Mouse (Mus musculus): ENCODE results near the gene Tpd52l2. TPM values are rescaled to one million over a fixed set of nuclear protein-coding genes. Genes with fewer than 3 reads are reported as not detected.

Gene Tpd52l2
- polyA plus RNA-seq, 1 experiment from 2014 or later, result 117 TPM

GRCm38 (mm10) chr2:181522811-181523210 is 25.9 kb downstream of the Tpd52l2 start:
- Histone ChIP-seq H3K27ac (no peak overlapping the region), H3K27me3 (replicated peaks) (no peaks in the 10 kb centered on the region), H3K4me2 (no peak overlapping the region), H3K4me3 (no peak overlapping the region), H3K9ac (no peak overlapping the region), H3K36me3 (replicated peaks) (no peaks in the 10 kb centered on the region), H3K4me1 (peaks cover 42% of the 10 kb centered on the region), H3K9me3 (no peaks in the 10 kb centered on the region)
- WGBS, result 76% methylated on average over 5 of the region's 5 CpGs
- ATAC-seq (replicated peaks), result no peak

- peaks cover 33% of the 10 kb centered on the region for H3K4me1 ChIP-seq
Observed at GRCm38 (mm10) chr2:181525526-181525925, 28.6 kb downstream of the Tpd52l2 start.

GRCm38 (mm10) chr2:181529076-181529475 is 32.1 kb downstream of the Tpd52l2 start:
- Histone ChIP-seq H3K9me3 (no peaks in the 10 kb centered on the region), H3K27me3 (replicated peaks) (no peaks in the 10 kb centered on the region), H3K4me3 (no peak overlapping the region), H3K9ac (no peak overlapping the region), H3K36me3 (replicated peaks) (0 out of 2 replicates have a peak, but pooled peaks cover 7% of the 10 kb centered on the region), H3K27ac (no peak overlapping the region), H3K4me2 (no peak overlapping the region), H3K4me1 (peaks cover 7% of the 10 kb centered on the region)
- ATAC-seq (replicated peaks), result no peak
- 96% methylated on average over 1 of the region's 1 CpGs for WGBS

More at GRCm38 (mm10) chr2:181525526-181525925, 28.6 kb downstream of the Tpd52l2 start:
- Histone ChIP-seq H3K9ac (no peak overlapping the region), H3K4me3 (no peak overlapping the region), H3K27ac (no peak overlapping the region), H3K4me2 (no peak overlapping the region), H3K36me3 (replicated peaks) (0 out of 2 replicates have a peak, but pooled peaks cover under 1% of the 10 kb centered on the region), H3K27me3 (replicated peaks) (no peaks in the 10 kb centered on the region), H3K9me3 (no peaks in the 10 kb centered on the region)
- WGBS, result 93% methylated on average over 5 of the region's 5 CpGs
- ATAC-seq (replicated peaks), result no peak

GRCm38 (mm10) chr2:181532589-181532988 is 35.6 kb downstream of the Tpd52l2 start:
- Histone ChIP-seq H3K4me3 (no peak overlapping the region), H3K9ac (no peak overlapping the region), H3K27me3 (replicated peaks) (no peaks in the 10 kb centered on the region), H3K9me3 (no peaks in the 10 kb centered on the region), H3K4me1 (peaks cover 2% of the 10 kb centered on the region; the same call in 1 of the 2 replicates), H3K4me2 (no peak overlapping the region), H3K36me3 (replicated peaks) (0 out of 2 replicates have a peak, but pooled peaks cover 7% of the 10 kb centered on the region), H3K27ac (no peak overlapping the region)
- ATAC-seq (replicated peaks), result no peak
- 97% methylated on average over 3 of the region's 3 CpGs for WGBS

- Histone ChIP-seq H3K4me2 (no peak overlapping the region), H3K9ac (no peak overlapping the region), H3K27ac (no peak overlapping the region), H3K36me3 (replicated peaks) (0 out of 2 replicates have a peak, but pooled peaks cover 3% of the 10 kb centered on the region), H3K27me3 (replicated peaks) (no peaks in the 10 kb centered on the region), H3K4me3 (no peak overlapping the region), H3K4me1 (peaks cover 6% of the 10 kb centered on the region; the same call in 1 of the 2 replicates), H3K9me3 (no peaks in the 10 kb centered on the region)
- WGBS, result 96% methylated on average over 2 of the region's 2 CpGs
- no peak for ATAC-seq (replicated peaks)
Observed at GRCm38 (mm10) chr2:181536410-181536809, 39.5 kb downstream of the Tpd52l2 start.

- no peak overlapping the region for H3K4me2 ChIP-seq
- no peak overlapping the region for H3K4me3 ChIP-seq
- 0 out of 2 replicates have a peak, but pooled peaks have one; percentile 20 for ATAC-seq (replicated peaks)
- H3K36me3 ChIP-seq (replicated peaks), result no peaks in the 10 kb centered on the region
- H3K4me1 ChIP-seq, result peaks cover 6% of the 10 kb centered on the region; the same call in 1 of the 2 replicates
- 81% methylated on average over 2 of the region's 2 CpGs for WGBS
- H3K9me3 ChIP-seq, result no peaks in the 10 kb centered on the region
- peak overlapping the region; percentile 45 for H3K27ac ChIP-seq
- no peaks in the 10 kb centered on the region for H3K27me3 ChIP-seq (replicated peaks)
- H3K9ac ChIP-seq, result no peak overlapping the region
Observed at GRCm38 (mm10) chr2:181537444-181538047, 40.6 kb downstream of the Tpd52l2 start.

GRCm38 (mm10) chr2:181541761-181542380 is 44.9 kb downstream of the Tpd52l2 start:
- Histone ChIP-seq H3K4me3 (no peak overlapping the region), H3K9me3 (no peaks in the 10 kb centered on the region), H3K36me3 (replicated peaks) (no peaks in the 10 kb centered on the region; the same call in 1 of the 2 replicates), H3K27me3 (replicated peaks) (no peaks in the 10 kb centered on the region), H3K4me1 (peaks cover 6% of the 10 kb centered on the region; the same call in 1 of the 2 replicates), H3K27ac (no peak overlapping the region), H3K4me2 (no peak overlapping the region), H3K9ac (no peak overlapping the region)
- no peak for ATAC-seq (replicated peaks)
- WGBS, result 91% methylated on average over 6 of the region's 6 CpGs

GRCm38 (mm10) chr2:181546142-181546541 is 49.2 kb downstream of the Tpd52l2 start:
- peaks cover 27% of the 10 kb centered on the region for H3K36me3 ChIP-seq (replicated peaks)
- no peaks in the 10 kb centered on the region for H3K9me3 ChIP-seq
- no peak overlapping the region for H3K9ac ChIP-seq
- 96% methylated on average over 7 of the region's 7 CpGs for WGBS
- no peak overlapping the region for H3K27ac ChIP-seq
- H3K4me3 ChIP-seq, result no peak overlapping the region
- H3K4me2 ChIP-seq, result no peak overlapping the region
- H3K4me1 ChIP-seq, result no peaks in the 10 kb centered on the region
- no peaks in the 10 kb centered on the region for H3K27me3 ChIP-seq (replicated peaks)
- ATAC-seq (replicated peaks), result no peak

GRCm38 (mm10) chr2:181548227-181548626 is 51.3 kb downstream of the Tpd52l2 start:
- no peak overlapping the region for H3K9ac ChIP-seq
- peaks cover 35% of the 10 kb centered on the region for H3K36me3 ChIP-seq (replicated peaks)
- no peaks in the 10 kb centered on the region for H3K9me3 ChIP-seq
- 80% methylated on average over 1 of the region's 1 CpGs for WGBS
- H3K27me3 ChIP-seq (replicated peaks), result no peaks in the 10 kb centered on the region
- H3K4me1 ChIP-seq, result no peaks in the 10 kb centered on the region
- ATAC-seq (replicated peaks), result no peak
- H3K27ac ChIP-seq, result no peak overlapping the region
- H3K4me3 ChIP-seq, result no peak overlapping the region
- H3K4me2 ChIP-seq, result no peak overlapping the region

GRCm38 (mm10) chr2:181548682-181549081 is 51.7 kb downstream of the Tpd52l2 start:
- Histone ChIP-seq H3K9me3 (no peaks in the 10 kb centered on the region), H3K27ac (no peak overlapping the region), H3K4me3 (no peak overlapping the region), H3K9ac (no peak overlapping the region), H3K4me1 (no peaks in the 10 kb centered on the region), H3K27me3 (replicated peaks) (no peaks in the 10 kb centered on the region), H3K36me3 (replicated peaks) (peaks cover 35% of the 10 kb centered on the region), H3K4me2 (no peak overlapping the region)
- 92% methylated on average over 5 of the region's 5 CpGs for WGBS
- no peak for ATAC-seq (replicated peaks)

- no peak for ATAC-seq (replicated peaks)
- H3K9ac ChIP-seq, result no peak overlapping the region
- H3K36me3 ChIP-seq (replicated peaks), result peaks cover 40% of the 10 kb centered on the region
- no peaks in the 10 kb centered on the region for H3K27me3 ChIP-seq (replicated peaks)
- H3K4me3 ChIP-seq, result no peak overlapping the region
- 96% methylated on average over 2 of the region's 2 CpGs for WGBS
- no peak overlapping the region for H3K27ac ChIP-seq
- no peak overlapping the region for H3K4me2 ChIP-seq
- H3K9me3 ChIP-seq, result no peaks in the 10 kb centered on the region
- no peaks in the 10 kb centered on the region for H3K4me1 ChIP-seq
Observed at GRCm38 (mm10) chr2:181550233-181550632, 53.3 kb downstream of the Tpd52l2 start.

GRCm38 (mm10) chr2:181553772-181554171 is 56.8 kb downstream of the Tpd52l2 start:
- H3K9me3 ChIP-seq, result no peaks in the 10 kb centered on the region
- no peak overlapping the region for H3K9ac ChIP-seq
- no peaks in the 10 kb centered on the region for H3K27me3 ChIP-seq (replicated peaks)
- H3K4me2 ChIP-seq, result no peak overlapping the region
- ATAC-seq (replicated peaks), result no peak
- no peak overlapping the region for H3K27ac ChIP-seq
- H3K4me1 ChIP-seq, result no peaks in the 10 kb centered on the region
- H3K36me3 ChIP-seq (replicated peaks), result peaks cover 29% of the 10 kb centered on the region
- no peak overlapping the region for H3K4me3 ChIP-seq

- H3K4me1 ChIP-seq, result no peaks in the 10 kb centered on the region
- ATAC-seq (replicated peaks), result no peak
- H3K4me2 ChIP-seq, result no peak overlapping the region
- no peaks in the 10 kb centered on the region for H3K27me3 ChIP-seq (replicated peaks)
- H3K36me3 ChIP-seq (replicated peaks), result no peaks in the 10 kb centered on the region
- 92% methylated on average over 3 of the region's 3 CpGs for WGBS
- H3K4me3 ChIP-seq, result no peak overlapping the region
- no peak overlapping the region for H3K27ac ChIP-seq
- no peak overlapping the region for H3K9ac ChIP-seq
- no peaks in the 10 kb centered on the region for H3K9me3 ChIP-seq
Observed at GRCm38 (mm10) chr2:181567338-181567737, 70.4 kb downstream of the Tpd52l2 start.

Measured in midbrain, embryonic 15.5 days (tissue).